Mouse (Mus musculus): ENCODE results near the gene Arhgap32. TPM values are rescaled to one million over a fixed set of nuclear protein-coding genes. Genes with fewer than 3 reads are reported as not detected.

The Arhgap32 gene
- total and polyA plus RNA-seq, 3 experiments, result 0.38 to 0.41 TPM; not detected in 1

DNA sequence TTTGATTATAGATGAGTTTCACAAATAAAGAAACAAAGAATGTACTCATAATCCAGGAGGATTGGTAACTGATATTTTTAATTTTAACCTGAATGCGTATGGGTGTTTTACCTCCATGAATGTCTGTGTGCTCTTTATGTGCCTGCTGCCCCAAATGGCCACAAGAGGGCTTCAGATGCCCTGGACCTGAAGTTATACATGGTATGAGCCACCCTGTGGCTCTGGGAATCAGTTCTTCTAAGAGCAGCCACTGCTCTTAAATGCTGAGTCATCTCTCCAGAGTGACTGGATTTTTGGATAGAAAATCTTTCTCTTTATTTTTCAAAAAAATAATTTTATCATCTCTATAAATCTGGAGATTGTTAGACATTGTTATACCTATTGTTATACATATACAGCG lies 70.6 kb downstream of the Arhgap32 start:
- peak; percentile 52 for DNase-seq (ENCODE audit: extremely low read depth)
- TF ChIP-seq PAX5 (IDR thresholded peaks at IDR 0.05; ENCODE audit: low read length) (no peak), SMC3 (IDR thresholded peaks at IDR 0.05; ENCODE audit: low read depth, low read length) (peak; percentile 33; the same call in 1 of the 2 replicates), ETS1 (conservative IDR thresholded peaks at IDR 0.05; ENCODE audit: low read depth, low read length) (no peak), MAX (IDR thresholded peaks at IDR 0.05; ENCODE audit: low read length) (no peak), USF2 (conservative IDR thresholded peaks at IDR 0.05; ENCODE audit: low read depth, low read length) (no peak), RAD21 (IDR thresholded peaks at IDR 0.05; ENCODE audit: low read depth, low read length) (peak; percentile 15; the same call in 1 of the 2 replicates), MAFK (IDR thresholded peaks at IDR 0.05; ENCODE audit: insufficient replicate concordance, low read length) (peak; percentile 84), JUND (conservative IDR thresholded peaks at IDR 0.05; ENCODE audit: low read depth, low read length) (no peak), TBP (conservative IDR thresholded peaks at IDR 0.05; ENCODE audit: low read depth, low read length) (no peak), CTCF (conservative IDR thresholded peaks at IDR 0.05 in 1 of 2, IDR thresholded peaks at IDR 0.05 in 1 of 2; ENCODE audit: low read depth in 2 of 2, low read length in 2 of 2) (peak in 1 of 2 experiments; percentile 76; a peak in 3 of 4 replicates)
- Histone ChIP-seq H3K9me3 (replicated peaks; ENCODE audit: low read length) (no peaks in the 10 kb centered on the region), H3K27me3 (replicated peaks) (no peaks in the 10 kb centered on the region), H3K9ac (ENCODE audit: insufficient read depth, low read depth) (no peak overlapping the region), H3K79me2 (replicated peaks; ENCODE audit: control insufficient read depth, extremely low read depth, insufficient read depth, poor library complexity, severe bottlenecking) (no peaks in the 10 kb centered on the region), H3K4me3 (replicated peaks in 1 of 3; ENCODE audit: low read depth in 2 of 3, low read length in 2 of 3, poor library complexity in 1 of 3) (no peak overlapping the region), H3K36me3 (replicated peaks in 1 of 2; ENCODE audit: control insufficient read depth in 1 of 2, insufficient read depth in 1 of 2, low read length in 1 of 2) (no peaks in the 10 kb centered on the region), H3K4me2 (ENCODE audit: insufficient read depth, low read depth, poor library complexity, severe bottlenecking) (no peak overlapping the region), H3K27ac (ENCODE audit: insufficient read depth, low read depth) (no peak overlapping the region), H3K4me1 (ENCODE audit: control insufficient read depth in 1 of 2, insufficient read depth in 2 of 2) (peaks cover 0 to 2% of the 10 kb centered on the region in 2 experiments; a peak in 1 of 4 replicates)
- dilution Hi-C loops (cut with MboI; ENCODE audit: extremely low pct_ligation_motif_present, extremely low pct_unique_long_range_greater_than_20kb, low sequenced_read_pairs) (no loop called here), in situ Hi-C loops (cut with MboI; ENCODE audit: low pct_ligation_motif_present, low pct_unique_long_range_greater_than_20kb, low sequenced_read_pairs) (no loop called here)

DNA sequence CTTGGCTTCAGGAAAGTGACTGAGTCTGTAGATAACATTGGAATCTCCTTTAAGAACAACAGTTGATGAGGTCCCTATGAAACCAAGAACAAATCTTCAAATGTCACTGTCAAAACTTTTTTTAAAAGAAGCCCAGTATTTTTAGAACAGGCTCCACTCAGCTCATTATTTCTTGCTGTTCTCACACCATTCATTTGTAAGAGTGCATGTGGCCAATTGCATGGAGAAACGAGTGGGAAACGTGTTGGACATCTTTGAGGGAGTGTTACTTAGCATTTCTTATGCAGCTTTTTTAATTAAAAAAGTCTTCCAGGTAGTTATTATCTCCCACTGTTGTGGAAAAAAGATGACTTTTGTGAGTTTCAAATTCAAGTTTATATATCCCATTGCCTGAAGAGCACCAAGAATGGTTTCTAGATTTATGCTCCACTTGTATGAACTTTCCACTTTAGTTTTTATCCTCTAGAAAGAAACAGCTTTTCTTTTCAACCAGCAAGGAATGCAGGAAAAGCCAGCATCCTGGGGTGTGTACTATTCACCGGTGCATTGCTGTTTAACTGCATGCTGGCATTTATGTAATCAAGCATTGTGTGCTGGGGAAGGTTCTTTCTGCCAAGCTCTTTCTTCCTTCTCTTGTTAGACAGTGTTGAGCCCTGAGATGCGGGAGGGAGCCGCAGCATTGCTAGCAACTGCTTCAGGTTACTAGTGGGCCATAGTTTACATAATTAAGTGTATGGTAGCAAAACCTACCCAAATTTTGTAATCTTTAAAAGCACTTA lies 76.5 kb downstream of the Arhgap32 start:
- no peak for DNase-seq (ENCODE audit: extremely low read depth)
- no peak overlapping the region for H3K27ac ChIP-seq (ENCODE audit: insufficient read depth, low read depth)
- H3K36me3 ChIP-seq (replicated peaks in 1 of 2; ENCODE audit: control insufficient read depth in 1 of 2, insufficient read depth in 1 of 2, low read length in 1 of 2), result no peaks in the 10 kb centered on the region
- TF ChIP-seq USF2 (conservative IDR thresholded peaks at IDR 0.05; ENCODE audit: low read depth, low read length) (no peak), JUN (IDR thresholded peaks at IDR 0.05; ENCODE audit: insufficient read depth, low read depth, low read length) (no peak), MYC (IDR thresholded peaks at IDR 0.05; ENCODE audit: low read depth, low read length) (no peak), HCFC1 (IDR thresholded peaks at IDR 0.05; ENCODE audit: low read depth, low read length) (no peak), TCF12 (IDR thresholded peaks at IDR 0.05; ENCODE audit: low read depth, low read length) (no peak), CHD1 (IDR thresholded peaks at IDR 0.05; ENCODE audit: low read depth, low read length) (no peak), E2F4 (IDR thresholded peaks at IDR 0.05; ENCODE audit: insufficient replicate concordance, low read depth, low read length) (no peak), KAT2A (IDR thresholded peaks at IDR 0.05; ENCODE audit: insufficient replicate concordance, low read length) (no peak), NRF1 (IDR thresholded peaks at IDR 0.05; ENCODE audit: low read depth, low read length) (no peak), ELF1 (IDR thresholded peaks at IDR 0.05; ENCODE audit: low read depth, low read length) (no peak), ETS1 (conservative IDR thresholded peaks at IDR 0.05; ENCODE audit: low read depth, low read length) (no peak), RCOR1 (conservative IDR thresholded peaks at IDR 0.05; ENCODE audit: low read depth, low read length) (no peak), USF1 (IDR thresholded peaks at IDR 0.05; ENCODE audit: low read depth, low read length) (no peak), MEF2A (IDR thresholded peaks at IDR 0.05; ENCODE audit: borderline replicate concordance, low read depth, low read length) (no peak), GABPA (IDR thresholded peaks at IDR 0.05; ENCODE audit: insufficient replicate concordance, low read depth, low read length) (no peak), MXI1 (IDR thresholded peaks at IDR 0.05; ENCODE audit: low read depth, low read length) (no peak), ZNF384 (IDR thresholded peaks at IDR 0.05; ENCODE audit: low read depth, low read length) (no peak), SIN3A (IDR thresholded peaks at IDR 0.05; ENCODE audit: low read length) (no peak)
- no peaks in the 10 kb centered on the region for H3K79me2 ChIP-seq (replicated peaks; ENCODE audit: control insufficient read depth, extremely low read depth, insufficient read depth, poor library complexity, severe bottlenecking)
- in situ Hi-C loops (cut with MboI; ENCODE audit: low pct_ligation_motif_present, low pct_unique_long_range_greater_than_20kb, low sequenced_read_pairs) (no loop called here), dilution Hi-C loops (cut with MboI; ENCODE audit: extremely low pct_ligation_motif_present, extremely low pct_unique_long_range_greater_than_20kb, low sequenced_read_pairs) (no loop called here)
- H3K9ac ChIP-seq (ENCODE audit: insufficient read depth, low read depth), result no peak overlapping the region
- no peaks in the 10 kb centered on the region for H3K27me3 ChIP-seq (replicated peaks)
- no peak overlapping the region for H3K4me2 ChIP-seq (ENCODE audit: insufficient read depth, low read depth, poor library complexity, severe bottlenecking)
- no peak overlapping the region for H3K4me3 ChIP-seq (replicated peaks in 1 of 3; ENCODE audit: low read depth in 2 of 3, low read length in 2 of 3, poor library complexity in 1 of 3)
- peaks cover 2 to 8% of the 10 kb centered on the region in 2 experiments; a peak in 2 of 4 replicates for H3K4me1 ChIP-seq (ENCODE audit: control insufficient read depth in 1 of 2, insufficient read depth in 2 of 2)
- no peaks in the 10 kb centered on the region for H3K9me3 ChIP-seq (replicated peaks; ENCODE audit: low read length)

All from CH12.LX (cell line).